ENCODE assay signal across 10 mouse cellular contexts in the genomic region with DNA sequence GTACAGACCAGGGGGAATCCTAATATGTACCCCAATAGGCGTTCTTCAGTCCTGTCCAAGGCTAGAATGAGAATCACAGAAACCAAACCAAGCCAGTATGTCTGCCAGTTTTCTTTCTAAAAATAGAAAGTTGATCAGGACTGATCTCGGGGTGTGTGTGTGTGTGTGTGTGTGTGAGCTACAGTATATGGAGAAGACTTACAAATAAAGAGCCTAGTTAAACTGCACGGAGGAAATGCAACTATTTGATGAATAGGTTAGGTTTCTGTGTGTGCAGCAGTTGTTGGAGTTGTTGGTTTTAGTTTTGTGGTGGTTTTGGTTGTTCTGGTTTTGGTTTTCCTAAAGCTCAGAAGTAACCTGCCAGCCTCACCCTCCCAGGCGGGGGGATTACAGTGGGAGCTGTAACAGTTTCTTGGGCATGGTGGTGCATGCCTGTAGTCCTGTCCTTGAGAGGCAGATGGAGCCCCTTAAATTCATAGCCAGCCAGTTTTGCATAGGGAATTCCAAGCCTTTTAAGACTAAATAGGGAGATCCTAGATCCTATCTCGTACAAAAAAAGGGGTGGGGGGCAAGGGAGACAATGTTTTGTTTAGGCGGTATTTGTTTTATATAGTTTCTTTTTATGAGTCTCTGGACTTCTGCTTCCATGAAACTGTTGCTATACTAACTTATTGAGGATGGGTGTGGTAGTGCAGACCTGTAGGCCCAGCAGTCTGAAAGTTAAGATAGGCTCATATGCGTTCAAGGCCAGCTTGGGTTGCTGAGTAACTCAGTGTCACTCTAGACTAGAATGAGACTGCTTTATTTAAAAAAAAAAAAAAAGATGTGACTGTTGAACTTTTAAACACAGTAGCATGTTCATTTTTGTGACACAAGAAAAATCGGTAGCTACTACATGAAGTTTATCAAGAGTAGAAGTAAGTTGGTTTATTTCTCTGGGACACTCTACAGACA. TPM values are rescaled to one million over a fixed set of nuclear protein-coding genes. Genes with fewer than 3 reads are reported as not detected.
DNase-seq lines count a peak whose midpoint lies in the region; ATAC-seq and TF ChIP-seq lines count a peak whose summit lies in the region.
"Had no signal": no experiment of that assay in that cellular context is flagged by ENCODE, and none has a peak within 500 bp of the region (broad histone marks: within the 10 kb centered on the region; RNA-seq: fewer than 3 reads in every experiment).

No protein-coding gene starts in this region.

- H3K27me3 ChIP-seq in cerebellum, adult 2 months (ENCODE audit: control insufficient read depth, insufficient read depth, low read length), result no peaks in the 10 kb centered on the region
- H3K27me3 ChIP-seq in forebrain, embryonic 16.5 days (replicated peaks; ENCODE audit: control insufficient read depth, insufficient read depth, low read length), result 0 out of 2 replicates have a peak, but pooled peaks cover under 1% of the 10 kb centered on the region
- H3K27me3 ChIP-seq in liver, postnatal 0 days (ENCODE audit: insufficient read depth, low read length), result peaks cover 9% of the 10 kb centered on the region; the same call in 1 of the 2 replicates

- no peak overlapping the region; the same call in 1 of the 2 replicates for H3K9ac ChIP-seq in forebrain, embryonic 16.5 days (replicated peaks; ENCODE audit: low read depth, low read length)
- peak overlapping the region; percentile 45; the same call in 1 of the 2 replicates for H3K9ac ChIP-seq in liver, postnatal 0 days (replicated peaks)
- H3K9ac ChIP-seq: neural tube, embryonic 12.5 days had no signal

- peak overlapping the region; percentile 98 for H3K4me2 ChIP-seq in forebrain, embryonic 16.5 days (ENCODE audit: low read length)
- peak overlapping the region; percentile 84 for H3K4me2 ChIP-seq in liver, postnatal 0 days (ENCODE audit: low read depth, low read length)

- no peak for ATAC-seq in forebrain, embryonic 16.5 days
- ATAC-seq in liver, postnatal 0 days, result no peak
- no peak for ATAC-seq in activated CD4-positive, CD25-positive, alpha-beta regulatory T cell, adult 4 months

- no peaks in the 10 kb centered on the region for H3K36me3 ChIP-seq in forebrain, embryonic 16.5 days (ENCODE audit: control insufficient read depth, insufficient read depth)
- H3K36me3 ChIP-seq in liver, postnatal 0 days (replicated peaks; ENCODE audit: insufficient read depth, low read length), result peaks cover 30% of the 10 kb centered on the region
- H3K36me3 ChIP-seq: neural tube, embryonic 12.5 days had no signal

- no peaks in the 10 kb centered on the region for H3K9me3 ChIP-seq in forebrain, embryonic 16.5 days (ENCODE audit: control insufficient read depth, low read length)
- no peaks in the 10 kb centered on the region for H3K9me3 ChIP-seq in liver, postnatal 0 days (ENCODE audit: low read length)
- H3K9me3 ChIP-seq: neural tube, embryonic 12.5 days had no signal

- no peak overlapping the region for H3K27ac ChIP-seq in cerebellum, adult 2 months (ENCODE audit: insufficient read depth, low read length)
- H3K27ac ChIP-seq in layer of hippocampus, adult 2 months, result peak overlapping the region; percentile 99
- no peak overlapping the region for H3K27ac ChIP-seq in forebrain, embryonic 16.5 days (ENCODE audit: low read length)
- no peak overlapping the region for H3K27ac ChIP-seq in liver, postnatal 0 days (ENCODE audit: low read depth)
- H3K27ac ChIP-seq: neural tube, embryonic 12.5 days had no signal

- peak overlapping the region; percentile 57 for H3K4me3 ChIP-seq in cerebellum, adult 2 months (replicated peaks; ENCODE audit: insufficient read depth, low read depth, low read length)
- peak overlapping the region; percentile 96 for H3K4me3 ChIP-seq in layer of hippocampus, adult 2 months
- no peak overlapping the region; the same call in 1 of the 2 replicates for H3K4me3 ChIP-seq in forebrain, embryonic 16.5 days (replicated peaks; ENCODE audit: low read length)
- H3K4me3 ChIP-seq in liver, postnatal 0 days (ENCODE audit: low read depth, low read length), result peak overlapping the region; percentile 67
- H3K4me3 ChIP-seq: neural tube, embryonic 12.5 days had no signal

- H3K4me1 ChIP-seq in cerebellum, adult 2 months (ENCODE audit: control insufficient read depth, insufficient read depth, low read length), result peaks cover 9% of the 10 kb centered on the region
- peaks cover 33% of the 10 kb centered on the region for H3K4me1 ChIP-seq in forebrain, embryonic 16.5 days (replicated peaks; ENCODE audit: control insufficient read depth, insufficient read depth, low read length)
- H3K4me1 ChIP-seq in liver, postnatal 0 days (ENCODE audit: insufficient read depth), result peaks cover 23% of the 10 kb centered on the region

- no peak for TF ChIP-seq EP300 in liver, postnatal 0 days (IDR thresholded peaks at IDR 0.05; ENCODE audit: low read depth)

- no peak for TF ChIP-seq CTCF in cerebellum, adult 2 months (IDR thresholded peaks at IDR 0.05; ENCODE audit: borderline replicate concordance, insufficient read depth, low read depth, low read length)
- TF ChIP-seq CTCF in layer of hippocampus, adult 2 months (conservative IDR thresholded peaks at IDR 0.05), result no peak
- TF ChIP-seq CTCF in liver, postnatal 0 days (IDR thresholded peaks at IDR 0.05; ENCODE audit: low read depth), result no peak

- WGBS in cerebellum, adult 2 months, result 64% methylated on average over 8 of the region's 8 CpGs
- WGBS in forebrain, embryonic 16.5 days, result 63% methylated on average over 8 of the region's 8 CpGs
- WGBS in liver, postnatal 0 days (ENCODE audit: insufficient replicate concordance), result 54% methylated on average over 8 of the region's 8 CpGs

- TF ChIP-seq POLR2A in cerebellum, adult 2 months (IDR thresholded peaks at IDR 0.05; ENCODE audit: borderline replicate concordance, insufficient read depth, low read length), result no peak

- no peak for DNase-seq in cerebellum, adult 2 months
- no peak for DNase-seq in cerebellum, adult 8-10 months
- no peak for DNase-seq in layer of hippocampus, adult 2 months (ENCODE audit: low spot score in 2 of 2)
- no peak for DNase-seq in layer of hippocampus, adult 11-12 months (ENCODE audit: low spot score)
- no peak for DNase-seq in liver, postnatal 0 days
- no peak for DNase-seq in T-cell, adult 2 months (ENCODE audit: low spot score)
- DNase-seq: layer of hippocampus, postnatal 36 days had no signal

RNA-seq across cellular contexts. Expression of a gene that starts 3.1 kb away (rescaled TPM):
- 44.3 and 49.0 TPM in 2 replicates for polyA plus RNA-seq in cerebellum, adult 2 months (2012; rRNA removed)
- total RNA-seq in layer of hippocampus, adult 2 months (2021), result 100 to 1,000 TPM in 1 of 2 experiments, 10 to 100 TPM in 1; 99.6 to 108 TPM
- 6.5 and 7.9 TPM in 2 replicates for polyA plus RNA-seq in forebrain, embryonic 16.5 days (2015; fragmentation: Nextera tagmentation; extraction: Ambion mirVana)
- 19.1 and 26.9 TPM in 2 replicates for polyA plus RNA-seq in liver, postnatal 0 days (2015; fragmentation: Nextera tagmentation; extraction: Ambion mirVana)
- 100 to 1,000 TPM in 1 of 2 experiments, 10 to 100 TPM in 1; 73.9 to 107 TPM for polyA plus RNA-seq in activated CD4-positive, CD25-positive, alpha-beta regulatory T cell, adult 4 months (2017; shearing (Covaris generic))
